Mouse (Mus musculus) CD4-positive, CD25-positive, alpha-beta regulatory T cell, adult 2 months (primary cell): ENCODE measurements around the gene Setd5.

Source experiments
- DNase-seq: peaks from one replicate; pipeline ENCODE4 v3.0.0-alpha.2; 2012; ENCODE audit warnings: low read depth, low spot score

Setd5 gene

DNA sequence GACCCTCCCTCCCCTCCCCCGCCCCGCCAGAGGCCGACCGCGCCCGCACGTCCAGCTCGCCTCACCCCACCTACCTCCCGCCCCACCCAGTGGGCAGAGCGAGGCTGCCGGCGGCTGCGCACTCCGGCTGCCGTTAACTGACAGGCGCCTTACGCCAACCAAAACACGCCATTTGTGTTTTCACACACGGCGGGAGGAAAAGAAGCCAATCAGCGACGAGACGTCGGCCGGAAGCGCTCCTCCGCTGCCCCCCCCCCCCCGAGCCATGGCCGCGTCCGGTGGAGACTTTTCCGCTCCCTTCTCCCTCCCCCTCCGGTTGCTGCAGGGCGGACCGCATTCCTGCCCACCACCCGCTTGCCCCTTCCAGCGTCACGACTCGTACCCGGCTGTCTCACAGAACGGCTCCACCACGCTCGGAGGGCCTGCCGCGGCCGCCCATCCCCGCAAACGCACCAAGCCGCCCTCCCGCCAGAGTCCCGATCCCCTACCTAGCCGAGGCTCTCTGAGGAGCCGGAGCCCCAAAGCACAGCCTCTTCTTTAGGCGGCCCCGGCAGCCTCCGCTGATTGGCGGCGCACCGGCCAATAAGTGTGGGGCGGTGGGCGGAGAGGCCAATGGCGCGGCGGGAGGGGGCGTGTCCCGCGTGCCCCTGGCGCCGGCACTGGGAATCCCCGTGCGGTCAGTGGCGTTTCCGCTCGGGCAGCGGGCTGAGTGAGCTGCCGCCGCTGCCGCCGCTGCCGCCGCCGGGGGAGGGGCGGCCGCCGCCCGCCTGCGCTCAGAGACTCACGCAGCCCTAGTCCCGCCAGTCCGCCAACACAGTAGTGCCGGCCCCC, at the start of gene Setd5:
Setd5 (plus strand) TSS at position 680 of the 831 bp plus-strand sequence.
- peak; percentile 98 for DNase-seq

DNA sequence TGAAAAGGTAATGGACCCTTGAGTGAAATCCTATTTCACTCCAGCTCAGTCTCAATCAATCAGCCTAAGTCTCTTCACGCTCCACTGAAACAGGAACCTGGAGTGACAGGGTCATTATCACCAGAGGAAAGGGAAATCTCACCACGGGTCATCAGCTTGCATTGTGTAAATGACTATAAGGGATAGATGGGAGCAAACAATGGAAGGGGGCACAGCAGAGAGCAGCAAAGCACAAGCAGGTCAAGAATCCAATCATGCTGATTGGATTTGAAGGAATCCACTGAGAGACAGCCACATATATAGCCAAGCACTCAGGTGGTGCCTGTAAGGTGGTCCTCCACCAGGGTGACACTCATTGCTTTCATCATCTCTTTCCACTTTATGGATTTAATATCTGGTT, 49.7 kb upstream of the Setd5 start:
- no peak for DNase-seq

DNA sequence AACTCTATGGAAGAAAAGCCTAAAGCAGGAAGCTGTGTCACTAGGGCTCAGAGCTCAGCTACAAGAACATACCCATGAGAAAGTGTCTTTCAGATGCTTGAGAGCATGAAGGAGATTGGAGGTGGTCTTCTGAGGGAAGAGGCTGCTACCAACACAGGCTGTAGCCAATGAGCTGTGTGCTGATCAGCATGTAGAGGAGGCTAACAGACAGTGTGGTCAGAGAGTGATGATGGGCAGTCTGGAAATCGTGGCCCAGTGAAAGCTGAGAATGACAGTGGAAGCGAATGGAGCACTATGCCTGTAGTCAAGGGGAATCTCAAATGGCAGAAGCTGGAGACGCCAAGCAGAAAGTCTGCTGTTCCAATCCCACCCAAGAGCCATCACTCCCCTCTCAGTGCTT, 48.2 kb upstream of the Setd5 start:
- no peak for DNase-seq

DNA sequence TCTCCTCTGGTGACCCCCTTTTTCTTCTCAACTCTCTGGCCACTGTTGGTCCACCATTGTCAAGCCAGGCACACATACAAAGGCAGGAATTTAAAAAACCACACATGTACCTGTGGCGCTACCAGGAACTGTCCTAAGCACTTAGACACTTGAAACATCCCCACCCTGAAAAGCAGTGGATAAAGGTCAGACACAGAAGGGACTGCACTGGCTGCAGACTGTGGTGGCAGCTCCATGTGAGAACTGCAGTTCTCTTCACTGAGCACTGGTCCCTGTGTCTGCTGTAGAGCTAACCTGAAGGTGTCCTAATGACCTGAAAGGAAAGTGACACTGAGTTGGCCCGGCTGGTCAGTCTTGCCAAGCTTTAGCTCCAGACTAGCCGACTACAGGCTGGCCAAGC, 46.6 kb upstream of the Setd5 start:
- DNase-seq, result no peak

DNA sequence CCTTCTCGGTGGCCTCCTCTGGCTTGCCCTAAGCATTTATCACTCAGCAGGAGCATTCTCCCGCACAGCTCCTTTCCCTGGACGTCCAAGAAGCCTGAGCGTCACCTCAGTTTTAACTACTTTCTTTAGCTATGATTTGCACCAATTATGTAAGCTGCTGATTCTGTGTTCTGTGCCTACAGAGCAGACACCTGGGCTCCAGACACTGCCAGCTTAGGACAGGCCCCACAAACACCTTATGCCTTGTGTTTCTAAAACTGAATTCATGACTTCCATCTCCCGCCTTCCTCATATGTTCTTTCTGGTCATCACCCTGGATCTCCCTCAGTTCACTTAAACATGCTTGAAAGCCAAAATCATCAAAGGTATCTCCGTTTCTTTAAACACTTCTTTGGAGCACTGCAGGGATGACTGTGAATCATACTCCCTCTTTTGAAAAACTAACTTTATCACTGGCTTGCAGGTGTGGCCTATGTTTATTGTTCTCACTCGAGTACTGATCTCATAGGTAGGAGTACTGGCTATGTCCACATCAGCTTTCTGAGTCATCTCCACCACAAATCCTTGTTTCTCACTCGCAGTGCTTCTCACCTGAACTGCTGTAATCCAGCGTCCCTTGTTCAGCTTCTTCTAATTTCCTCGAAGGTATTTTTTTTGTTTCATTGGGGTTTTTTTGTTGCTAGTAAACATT, 46.0 kb upstream of the Setd5 start:
- DNase-seq, result no peak

DNA sequence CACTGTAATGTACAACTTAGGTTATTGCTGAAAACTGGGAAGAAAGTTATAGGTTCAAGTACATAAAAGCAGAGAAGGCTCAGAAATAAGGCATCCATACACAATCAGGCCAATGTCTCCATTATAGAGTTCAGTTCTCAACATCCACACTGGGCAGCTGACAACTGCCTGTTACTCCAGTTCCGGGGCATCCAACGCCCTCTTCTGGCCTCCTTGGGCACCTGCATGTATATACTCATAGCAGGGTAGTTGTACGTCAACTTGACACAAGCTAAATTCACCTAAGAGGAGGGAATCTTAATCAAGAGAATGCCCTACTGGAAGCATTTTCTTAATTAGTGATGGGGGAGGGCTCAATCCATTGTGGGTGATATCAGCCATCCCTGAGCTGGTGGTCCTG, 45.0 kb upstream of the Setd5 start:
- DNase-seq, result no peak

DNA sequence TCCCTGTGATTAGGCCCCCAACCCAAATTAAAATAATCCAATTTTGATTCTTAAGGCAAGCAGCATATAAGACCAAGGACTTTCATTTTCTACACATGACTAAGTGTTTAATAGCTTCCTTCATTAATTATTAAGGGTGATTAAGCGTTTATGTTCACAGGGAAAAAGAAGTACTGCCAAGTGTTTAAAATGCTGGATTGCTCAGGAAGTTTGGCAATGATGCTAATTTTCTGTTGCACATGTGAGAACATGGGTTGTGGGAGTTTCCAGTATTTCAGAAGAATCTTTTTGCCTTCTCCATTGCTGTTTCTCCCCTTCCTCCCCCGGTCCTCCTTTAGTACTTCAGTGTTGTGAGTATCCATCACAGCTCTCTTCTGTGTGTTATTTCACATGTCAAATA, 44.0 kb upstream of the Setd5 start:
- DNase-seq, result no peak

DNA sequence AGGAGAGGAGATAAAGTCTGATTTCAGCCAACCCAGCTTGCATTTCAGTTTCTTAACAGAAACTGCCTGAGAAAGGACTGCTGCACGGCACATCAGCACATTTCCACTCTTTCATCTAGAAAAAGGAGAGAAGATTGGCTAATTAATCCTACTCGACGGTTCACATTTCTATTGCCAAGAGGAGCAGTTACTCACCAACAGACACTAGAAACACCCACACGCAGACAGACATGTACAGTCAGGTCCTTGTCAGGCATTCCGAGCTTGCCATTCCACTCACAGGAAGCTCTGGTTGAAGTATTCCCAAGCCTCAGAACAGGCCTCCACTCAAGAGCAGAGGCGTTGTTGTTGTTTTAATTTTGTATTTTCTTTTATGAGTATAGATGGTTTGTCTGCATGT, 42.7 kb upstream of the Setd5 start:
- no peak for DNase-seq

DNA sequence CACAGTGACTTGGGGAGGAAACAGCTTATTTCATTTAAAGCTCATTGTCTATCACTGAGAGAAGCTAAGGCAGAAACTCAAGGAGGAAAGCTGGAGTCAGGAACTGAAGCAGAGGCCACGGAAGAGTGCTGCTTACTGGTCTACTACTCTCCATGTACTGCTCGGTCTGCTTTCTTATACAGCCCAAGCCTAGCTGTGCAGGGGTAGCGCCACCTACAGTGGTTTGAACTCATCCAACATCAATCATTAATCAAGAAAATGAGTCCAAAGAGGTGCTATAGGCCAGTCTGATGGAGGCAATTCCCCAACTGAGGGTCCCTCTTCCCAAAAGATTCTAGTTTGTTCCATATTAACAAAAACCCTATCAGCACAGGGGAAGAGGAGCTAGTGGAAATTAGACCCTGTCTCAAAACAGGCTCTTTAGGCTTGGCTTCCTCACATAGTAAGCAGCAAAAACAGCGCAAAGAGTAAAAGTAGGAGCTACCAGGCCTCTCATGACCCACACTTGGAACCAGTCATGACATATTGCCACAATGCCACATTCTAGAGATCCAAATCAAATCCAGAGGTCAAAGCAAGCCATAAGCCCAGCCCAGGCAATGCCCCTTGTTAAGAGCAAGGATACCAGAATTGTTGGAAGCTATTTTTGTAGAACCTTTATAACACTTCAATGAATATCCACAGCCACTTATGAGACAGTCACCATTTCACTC, 40.5 kb upstream of the Setd5 start:
- DNase-seq, result no peak

DNA sequence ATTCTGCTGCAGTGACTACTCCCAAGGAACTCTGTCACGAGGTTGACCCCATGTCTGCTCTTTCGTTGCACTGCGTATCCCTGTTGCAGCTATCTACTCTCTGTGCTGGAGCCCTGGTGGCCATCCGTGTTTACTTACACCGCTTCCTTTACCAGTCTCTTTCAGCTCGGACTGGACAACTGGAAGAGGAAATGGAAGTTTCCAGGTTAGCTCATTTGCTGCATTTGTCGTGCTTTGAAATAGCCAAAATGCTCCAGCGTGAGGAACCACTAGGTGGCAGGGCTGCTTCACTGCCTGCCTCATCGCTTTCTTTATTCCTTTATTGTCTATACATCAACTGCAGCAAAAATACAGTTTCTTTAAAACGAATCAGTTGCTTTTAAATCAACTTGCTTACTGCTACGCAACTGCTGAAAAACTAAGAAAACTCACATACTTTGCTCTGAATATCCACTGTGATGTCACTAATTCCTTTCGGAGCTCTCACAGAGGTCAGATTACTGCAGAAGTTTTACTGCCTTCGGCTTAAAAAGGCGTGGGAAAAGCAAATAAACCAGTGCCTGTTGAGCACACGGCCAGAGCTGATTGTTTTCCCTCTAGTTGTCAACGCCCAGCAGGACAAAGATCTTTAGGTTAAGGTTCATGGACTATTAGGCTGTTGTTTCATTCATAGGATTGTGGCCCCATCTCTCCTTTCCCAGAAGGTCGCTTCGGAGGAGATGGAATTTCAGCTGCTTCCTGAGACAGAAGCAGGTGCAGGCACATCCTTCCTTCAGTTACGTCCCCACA, 39.0 kb upstream of the Setd5 start:
- DNase-seq, result peak; percentile 84

DNA sequence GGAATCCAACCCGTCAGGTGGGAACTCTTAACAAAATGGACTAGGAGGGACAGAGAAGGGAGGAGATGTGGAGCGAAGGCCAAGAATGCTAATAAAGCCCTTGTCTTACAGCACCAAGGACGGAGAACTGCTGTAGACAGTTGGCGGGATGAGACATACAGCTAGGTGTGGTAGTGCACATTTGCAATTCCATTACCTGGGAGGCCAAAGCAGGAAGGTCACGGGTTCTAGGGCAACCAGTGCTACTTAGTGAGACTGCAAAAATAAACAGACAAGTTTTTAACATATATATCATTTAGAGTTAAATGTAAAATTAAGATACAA, 38.5 kb upstream of the Setd5 start:
- no peak for DNase-seq

DNA sequence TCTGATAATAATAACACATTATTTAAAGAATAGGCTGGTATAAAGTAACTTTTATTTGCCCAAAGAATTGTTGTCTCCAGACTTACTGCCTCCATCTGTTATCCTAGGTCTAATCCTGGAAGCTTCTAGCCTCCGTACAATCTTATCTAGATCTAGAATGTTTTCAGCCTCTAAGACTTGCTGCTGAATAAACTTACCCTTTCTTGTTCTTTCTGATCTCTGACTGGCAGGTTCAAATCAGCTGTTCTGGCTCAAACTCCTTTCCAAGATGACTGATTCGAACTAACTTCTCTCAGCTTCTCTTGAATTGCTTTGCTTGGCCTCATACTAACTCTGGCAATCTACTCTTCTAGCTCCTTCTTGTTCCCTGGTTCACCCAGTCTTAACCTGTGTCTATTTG, 36.8 kb upstream of the Setd5 start:
- no peak for DNase-seq

DNA sequence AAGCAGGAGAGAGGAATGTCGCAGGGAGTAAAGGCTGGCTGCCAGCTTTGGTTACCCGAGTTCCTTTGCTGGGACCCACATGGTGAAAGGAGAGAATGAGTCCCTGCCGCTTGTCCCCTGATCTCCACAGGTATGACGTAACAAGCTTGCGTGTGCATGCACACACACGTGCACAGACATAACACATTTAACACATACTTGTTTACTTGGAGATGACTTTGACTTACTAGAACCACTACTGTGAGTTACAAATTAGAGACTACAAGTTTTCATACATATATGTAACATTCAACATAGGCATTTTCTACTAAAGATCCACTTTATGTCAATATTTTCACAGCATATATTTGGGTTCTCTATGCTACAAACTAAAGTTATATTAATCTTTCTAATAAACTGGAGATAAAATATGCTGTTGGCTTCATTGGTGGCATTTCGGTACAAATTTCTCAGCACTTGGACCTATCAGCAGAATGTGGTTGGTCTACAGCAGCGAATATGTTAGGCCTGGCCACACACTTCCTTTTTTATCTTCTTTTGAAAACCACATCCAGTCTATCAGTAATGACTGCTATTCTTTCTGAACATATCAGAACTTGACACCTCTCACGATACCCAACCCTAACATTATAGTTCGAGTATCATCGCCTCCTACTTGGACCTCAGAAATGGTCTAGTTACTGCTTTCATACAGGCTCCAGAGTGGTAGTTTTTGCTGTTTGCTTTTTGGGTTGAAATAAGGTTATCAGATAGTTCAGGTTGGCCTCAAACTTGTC, 35.8 kb upstream of the Setd5 start:
- DNase-seq, result no peak

DNA sequence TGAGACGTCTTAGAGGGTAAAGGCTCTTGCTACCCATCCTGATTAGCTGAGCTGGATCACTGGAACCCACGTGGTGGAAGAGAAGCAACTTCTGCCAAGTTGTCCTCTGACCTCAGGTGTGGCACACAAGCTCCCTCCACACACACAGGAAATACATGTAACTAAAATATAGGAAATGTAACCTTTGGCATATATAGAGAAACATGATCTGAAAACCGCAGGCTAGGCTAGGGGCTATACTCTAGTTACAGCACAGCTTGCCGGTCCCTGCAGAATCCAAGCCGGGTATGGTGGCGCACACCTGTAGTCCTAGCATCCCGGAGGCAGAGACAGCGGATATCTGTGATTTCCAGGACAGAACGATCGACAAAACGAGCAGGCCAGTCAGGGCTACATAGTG, 31.6 kb upstream of the Setd5 start:
- DNase-seq, result no peak

DNA sequence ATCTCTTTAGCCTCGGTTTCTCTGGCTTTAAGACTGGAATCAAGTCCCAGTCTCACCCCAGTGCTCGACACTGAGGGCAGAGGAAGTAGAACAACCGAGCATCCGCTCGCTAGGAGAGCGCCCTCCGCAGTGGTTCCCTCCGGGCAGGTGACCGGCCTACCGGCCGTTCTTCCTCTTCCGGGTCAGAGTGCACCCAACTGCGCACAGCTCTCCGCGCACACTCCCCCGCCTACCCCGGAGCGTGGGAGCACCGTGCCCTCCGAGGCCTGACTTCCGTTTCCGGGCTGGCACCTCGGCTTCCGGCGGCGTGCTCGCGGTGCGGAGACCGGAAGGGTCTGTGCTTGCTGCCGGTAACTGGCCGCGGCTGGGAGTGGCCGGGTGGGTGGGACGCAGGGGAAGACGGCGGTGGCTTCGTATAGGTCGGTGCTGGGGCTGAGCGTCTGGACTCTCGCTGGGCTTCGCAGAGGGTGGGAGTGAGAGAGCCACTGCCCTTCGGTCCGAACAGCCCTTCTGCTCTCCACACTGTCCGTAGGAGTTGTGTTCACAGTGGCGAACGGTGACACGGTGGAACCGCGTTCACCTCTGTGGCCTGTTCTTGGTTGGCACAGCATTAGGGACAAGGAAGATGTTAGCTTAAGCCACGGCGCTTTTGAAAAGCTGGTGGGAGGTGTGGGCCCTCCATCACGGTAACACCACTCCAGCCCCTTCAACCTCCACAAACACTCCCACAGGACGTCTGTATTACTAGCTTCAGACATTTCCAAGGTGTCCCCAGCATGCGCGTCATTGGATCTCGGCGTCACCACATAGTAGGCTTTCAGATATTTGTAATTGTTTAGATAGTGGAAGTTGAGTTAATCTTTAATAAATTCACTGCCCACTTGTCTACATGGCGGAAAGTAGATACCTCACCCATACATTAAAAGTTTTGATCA, 30.9 kb upstream of the Setd5 start, which contains the start of gene Thumpd3:
Thumpd3 (plus strand) TSS at position 185 of the 935 bp plus-strand sequence.
- DNase-seq, result peak; percentile 99

DNA sequence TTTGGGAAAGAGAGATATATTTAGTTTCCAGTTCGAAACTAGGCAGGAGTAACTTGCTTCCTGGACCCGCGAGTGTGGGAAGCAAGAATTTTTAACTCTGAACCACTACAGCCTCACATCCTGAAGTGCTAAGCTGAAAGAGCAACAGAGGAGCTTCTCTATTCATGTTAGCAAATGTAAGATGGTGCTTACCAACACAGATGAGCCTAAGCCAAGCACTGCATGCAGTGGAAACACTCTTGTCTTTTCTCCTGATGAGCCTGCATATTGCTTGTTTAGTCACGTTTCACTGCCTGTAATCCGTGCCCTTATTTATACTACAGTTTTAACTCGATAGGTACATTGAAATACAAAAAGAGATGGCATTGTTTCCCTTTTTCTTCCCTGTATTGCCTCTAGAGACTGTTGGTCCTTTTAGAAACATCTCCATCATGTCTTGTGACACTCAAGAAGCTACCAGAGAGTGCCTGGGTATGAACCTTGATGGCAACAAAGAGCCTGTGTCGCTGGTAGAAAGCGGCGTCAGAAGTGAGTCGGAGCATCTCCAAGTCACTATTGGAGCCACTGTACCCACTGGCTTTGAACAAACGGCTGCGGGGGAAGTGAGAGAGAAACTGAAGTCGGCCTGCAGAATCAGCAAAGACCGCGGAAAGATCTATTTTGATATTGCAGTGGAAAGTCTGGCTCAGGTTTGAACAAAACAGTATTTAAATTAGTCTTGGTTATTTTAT, 30.0 kb upstream of the Setd5 start:
- DNase-seq, result peak; percentile 65

DNA sequence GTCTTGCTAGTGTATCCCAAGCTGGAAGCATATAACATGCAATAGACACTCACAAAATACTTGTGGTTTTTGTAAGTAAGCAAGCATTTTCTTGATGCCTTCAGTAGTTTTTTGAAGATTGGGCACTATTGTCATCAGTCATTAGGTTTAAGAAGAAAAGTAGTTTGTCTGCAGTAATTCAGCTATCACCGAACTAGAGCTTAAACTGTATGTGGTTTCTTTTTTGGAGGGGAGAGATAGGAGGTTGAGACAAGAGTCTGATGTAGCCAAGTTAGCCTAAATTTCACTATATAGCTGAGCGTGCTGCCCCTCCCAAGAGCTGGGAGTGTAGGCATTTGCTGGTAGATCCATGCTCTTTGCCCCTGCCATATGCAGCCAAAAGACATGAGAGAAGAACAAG, 28.8 kb upstream of the Setd5 start:
- DNase-seq, result no peak

DNA sequence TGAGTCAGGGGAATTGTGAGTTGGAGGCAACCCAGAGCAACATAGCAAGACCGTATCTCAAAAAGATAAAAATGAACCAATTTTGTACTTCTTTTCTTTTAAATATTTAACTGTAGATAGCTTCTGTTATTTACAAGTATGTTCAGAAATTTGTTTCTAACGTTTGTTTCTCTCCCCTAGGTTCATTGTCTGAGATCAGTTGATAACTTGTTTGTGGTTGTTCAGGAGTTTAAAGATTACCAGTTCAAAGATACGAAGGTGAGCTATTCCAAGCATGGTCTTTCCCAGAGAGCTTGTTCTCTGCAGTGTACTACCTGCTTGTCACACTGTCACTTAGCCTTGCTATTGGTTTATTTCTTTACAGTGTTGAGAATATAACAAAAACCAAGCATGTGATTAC, 28.0 kb upstream of the Setd5 start:
- no peak for DNase-seq

DNA sequence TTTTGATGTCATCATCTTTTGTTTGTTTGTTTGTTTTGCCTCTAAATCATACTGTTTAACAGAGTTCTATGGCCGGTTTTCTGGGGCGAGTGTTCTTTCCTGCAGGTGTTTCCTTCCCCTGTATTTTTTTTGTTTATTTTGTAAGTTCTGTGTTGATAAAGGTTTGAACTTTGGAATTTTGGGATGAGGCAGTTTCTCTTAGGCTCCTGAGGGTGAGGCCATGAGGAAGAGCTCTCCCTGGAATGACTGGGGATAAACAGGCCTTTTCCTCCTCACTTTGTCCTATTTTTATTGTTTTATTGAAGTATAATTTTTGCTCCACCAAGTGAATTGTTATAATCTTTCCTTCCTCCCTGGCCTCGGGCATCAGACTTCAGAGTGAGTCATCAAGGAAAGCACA, 24.2 kb upstream of the Setd5 start:
- no peak for DNase-seq
